Mouse (Mus musculus) liver, embryonic 16.5 days (tissue): ENCODE data around the gene Dlx5. TPM values are rescaled to one million over a fixed set of nuclear protein-coding genes. Genes with fewer than 3 reads are reported as not detected.

Experiments
- ATAC-seq: fragments of 200-750 bp; cut with Nextera tagmentation; 2 replicates; pipeline ENCODE4 v1.8.0; 2017; ENCODE audit warnings: low read depth, mild to moderate bottlenecking, moderate number of reproducible peaks, moderate library complexity
- H3K27ac ChIP-seq: fragments of 300-500 bp; sonication (generic); 2 replicates; pipeline ENCODE4 v1.5.1; 2014; ENCODE audit warnings: mild to moderate bottlenecking, low read length
- H3K27me3 ChIP-seq: fragments of 300-500 bp; sonication (generic); 2 replicates; pipeline ENCODE4 v1.6.1; 2014; ENCODE audit warnings: low read depth, low read length, mixed read lengths; ENCODE audit not compliant: control insufficient read depth, insufficient read depth
- H3K36me3 ChIP-seq: fragments of 300-500 bp; sonication (generic); 2 replicates; pipeline ENCODE4 v1.6.1; 2014; ENCODE audit warnings: mild to moderate bottlenecking; ENCODE audit not compliant: control insufficient read depth, insufficient read depth
- H3K4me1 ChIP-seq: fragments of 300-500 bp; sonication (generic); 2 replicates; pipeline ENCODE4 v1.6.1; 2014; ENCODE audit warnings: low read depth, low read length, mixed read lengths; ENCODE audit not compliant: control insufficient read depth
- H3K4me2 ChIP-seq: fragments of 300-500 bp; sonication (generic); 2 replicates; pipeline ENCODE4 v1.6.1; 2014; ENCODE audit warnings: low read depth, low read length, mixed read lengths
- H3K4me3 ChIP-seq: fragments of 300-500 bp; sonication (generic); 2 replicates; pipeline ENCODE4 v1.5.1; 2014; ENCODE audit warnings: low read depth, mild to moderate bottlenecking, low read length
- H3K9ac ChIP-seq: fragments of 300-500 bp; sonication (generic); 2 replicates; pipeline ENCODE4 v1.6.1; 2014; ENCODE audit warnings: low read depth, low read length
- H3K9me3 ChIP-seq: fragments of 300-500 bp; sonication (generic); replicated peaks from 2 replicates; pipeline ENCODE4 v1.6.1; 2016; ENCODE audit warnings: low read length; ENCODE audit not compliant: control insufficient read depth
- WGBS: fragments of 180-500 bp; shearing (Covaris S2); extraction: QIAGEN DNeasy Blood & Tissue Kit; methylation state at CpG from one replicate; pipeline ENCODE4 v1.1.7; 2014; ENCODE audit not compliant: insufficient replicate concordance; 5-methylcytosine and 5-hydroxymethylcytosine counted together
- polyA plus RNA-seq: library from polyadenylated mRNA; unstranded; fragments of >200 nt; fragmentation: Nextera tagmentation; extraction: Ambion mirVana; gene quantifications from 2 replicates; pipeline ENCODE4 v1.2.1, GENCODE M21; 2015

Gene Dlx5
- polyA plus RNA-seq, 1 experiment from 2014 or later: 0.12 TPM

DNA sequence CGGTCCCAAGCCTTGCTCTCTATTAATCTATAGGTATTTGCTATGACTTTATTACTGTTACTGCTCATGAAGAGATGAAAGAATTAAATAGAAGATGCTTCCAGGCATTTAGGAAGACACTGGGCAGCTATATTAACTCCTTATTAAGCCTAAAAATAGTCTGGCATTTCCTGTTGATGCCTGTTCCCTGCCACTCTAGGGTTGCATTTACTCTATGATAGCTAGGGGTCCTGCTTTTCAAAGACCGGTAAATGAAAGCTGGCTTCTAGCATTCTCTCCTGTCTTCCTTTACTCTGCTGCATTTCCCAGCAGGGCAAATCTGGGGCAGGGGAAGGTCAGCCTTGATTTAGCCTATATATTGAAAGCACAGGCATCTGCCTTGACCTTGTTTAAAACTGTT lies 24.1 kb downstream of the Dlx5 start:
- Histone ChIP-seq H3K27ac (no peak overlapping the region), H3K27me3 (peaks cover 79% of the 10 kb centered on the region), H3K4me1 (peaks cover 2% of the 10 kb centered on the region; the same call in 1 of the 2 replicates), H3K4me2 (no peak overlapping the region), H3K9me3 (no peaks in the 10 kb centered on the region), H3K36me3 (no peaks in the 10 kb centered on the region), H3K9ac (no peak overlapping the region), H3K4me3 (no peak overlapping the region)
- 5% methylated on average over 2 of the region's 2 CpGs for WGBS
- no peak for ATAC-seq

DNA sequence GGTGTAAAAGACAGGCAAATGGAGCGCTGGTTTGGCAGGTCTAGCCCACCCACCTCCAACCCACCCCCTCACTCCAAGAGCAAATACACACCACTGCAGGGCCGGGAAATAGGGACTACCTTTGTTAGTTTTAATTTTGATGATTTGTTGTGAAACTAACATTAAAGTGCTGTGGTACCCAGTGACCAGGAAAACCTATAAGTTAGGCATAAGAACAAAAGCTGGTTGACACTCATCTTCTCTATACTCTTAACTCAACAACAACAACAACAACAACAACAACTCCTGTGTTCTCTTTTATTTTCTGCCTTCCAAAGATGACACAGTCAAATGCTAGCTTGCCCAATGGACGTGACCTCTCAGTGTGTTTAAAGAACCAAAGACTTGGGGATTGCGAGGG lies 25.0 kb downstream of the Dlx5 start:
- Histone ChIP-seq H3K4me3 (no peak overlapping the region), H3K27me3 (peaks cover 78% of the 10 kb centered on the region), H3K4me2 (no peak overlapping the region), H3K27ac (no peak overlapping the region), H3K9me3 (no peaks in the 10 kb centered on the region), H3K9ac (no peak overlapping the region), H3K4me1 (no peaks in the 10 kb centered on the region), H3K36me3 (no peaks in the 10 kb centered on the region)
- WGBS: 3% methylated on average over 4 of the region's 4 CpGs
- no peak for ATAC-seq

DNA sequence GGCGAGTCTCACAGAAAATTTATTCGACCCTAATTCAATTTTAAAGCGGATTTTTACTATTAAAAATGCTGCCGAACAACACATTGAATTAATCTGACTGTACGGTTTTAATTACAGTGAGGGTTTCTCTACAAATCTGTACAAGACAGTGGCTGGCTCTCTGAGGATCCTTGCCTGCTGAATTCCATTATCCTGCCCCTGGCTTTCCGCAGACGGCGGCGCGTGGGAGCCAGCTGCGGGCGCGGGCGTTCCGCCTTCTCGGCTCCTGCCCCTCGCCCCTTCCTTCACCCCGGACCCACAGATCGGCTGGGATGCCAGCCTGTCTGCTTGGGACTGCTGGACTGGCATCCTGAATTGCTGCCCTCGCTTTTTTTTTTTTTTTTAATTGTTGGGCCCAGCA lies 25.6 kb downstream of the Dlx5 start:
- H3K9me3 ChIP-seq: no peaks in the 10 kb centered on the region
- no peak overlapping the region for H3K4me3 ChIP-seq
- no peaks in the 10 kb centered on the region for H3K4me1 ChIP-seq
- ATAC-seq: no peak
- no peak overlapping the region for H3K9ac ChIP-seq
- H3K4me2 ChIP-seq: no peak overlapping the region
- no peaks in the 10 kb centered on the region for H3K36me3 ChIP-seq
- 2% methylated on average over 20 of the region's 20 CpGs for WGBS
- no peak overlapping the region for H3K27ac ChIP-seq
- peaks cover 80% of the 10 kb centered on the region for H3K27me3 ChIP-seq

DNA sequence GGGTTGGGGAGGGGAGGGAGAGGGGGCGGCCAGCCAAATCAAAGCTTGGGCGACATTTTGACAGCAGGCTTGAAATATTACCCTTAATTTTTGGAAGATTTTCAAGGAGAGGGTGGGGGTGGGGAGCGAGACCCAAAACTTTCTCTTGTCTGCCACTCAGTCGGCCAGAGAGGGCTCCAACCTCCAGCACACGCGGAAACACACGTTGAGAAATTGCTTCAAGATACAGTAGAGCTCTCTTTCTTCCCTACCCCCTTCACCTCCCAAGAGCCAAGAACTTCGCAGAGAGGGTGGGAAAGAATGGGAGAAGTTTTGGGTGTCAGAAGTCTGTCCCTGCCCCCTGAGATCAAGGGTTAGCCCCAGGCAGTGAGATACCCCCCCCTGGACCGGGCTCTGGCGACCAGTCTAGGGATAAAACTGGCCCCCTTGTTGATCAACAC lies 26.1 kb downstream of the Dlx5 start:
- Histone ChIP-seq H3K4me3 (no peak overlapping the region), H3K9me3 (no peaks in the 10 kb centered on the region), H3K9ac (no peak overlapping the region), H3K27me3 (peaks cover 80% of the 10 kb centered on the region), H3K36me3 (no peaks in the 10 kb centered on the region), H3K4me1 (no peaks in the 10 kb centered on the region), H3K4me2 (no peak overlapping the region), H3K27ac (no peak overlapping the region)
- no peak for ATAC-seq
- 1% methylated on average over 10 of the region's 10 CpGs for WGBS

DNA sequence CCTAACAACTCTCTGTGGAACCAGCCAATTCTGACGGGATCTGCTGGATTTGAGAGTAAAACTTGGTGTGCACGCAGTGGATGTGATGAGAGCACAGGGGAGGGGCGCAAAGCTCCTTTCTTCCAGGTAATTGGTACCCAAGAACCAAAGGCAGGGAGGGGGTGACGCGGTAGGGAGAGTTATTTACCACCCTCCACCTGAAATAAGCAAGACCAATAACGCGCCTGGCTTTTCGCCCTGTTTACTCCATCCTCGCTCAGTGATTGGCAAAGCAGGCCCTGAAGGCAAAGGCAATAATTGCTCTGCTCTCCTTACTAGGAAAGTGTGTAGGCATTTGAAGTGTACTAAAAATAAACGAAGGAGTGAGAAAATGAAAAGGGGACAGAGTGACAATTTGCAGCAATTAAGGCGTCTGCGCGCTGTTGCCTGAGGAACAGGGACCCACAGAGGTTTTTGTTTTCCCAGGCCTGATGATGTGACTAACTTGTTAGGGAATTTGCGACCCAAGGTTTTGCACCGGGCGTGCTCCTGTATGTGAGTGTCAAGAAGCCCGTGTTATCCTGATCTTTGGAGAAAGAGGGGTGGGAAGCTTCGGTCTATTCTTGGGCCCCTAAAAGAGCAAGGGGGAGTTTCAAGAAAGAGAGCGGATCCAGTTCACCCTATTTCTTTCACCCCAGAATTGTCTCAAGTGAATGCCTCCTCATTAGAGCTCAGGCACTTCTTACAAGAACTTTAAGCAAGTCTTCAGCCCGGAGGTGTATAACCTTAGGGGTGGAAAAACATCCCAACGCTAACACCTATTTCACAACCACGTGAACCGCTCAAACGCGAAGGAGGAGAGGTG lies 26.8 kb downstream of the Dlx5 start:
- Histone ChIP-seq H3K4me3 (no peak overlapping the region), H3K27me3 (peaks cover 80% of the 10 kb centered on the region), H3K4me2 (no peak overlapping the region), H3K4me1 (no peaks in the 10 kb centered on the region), H3K9ac (no peak overlapping the region), H3K27ac (no peak overlapping the region), H3K9me3 (no peaks in the 10 kb centered on the region), H3K36me3 (no peaks in the 10 kb centered on the region)
- 3% methylated on average over 25 of the region's 25 CpGs for WGBS
- no peak for ATAC-seq

DNA sequence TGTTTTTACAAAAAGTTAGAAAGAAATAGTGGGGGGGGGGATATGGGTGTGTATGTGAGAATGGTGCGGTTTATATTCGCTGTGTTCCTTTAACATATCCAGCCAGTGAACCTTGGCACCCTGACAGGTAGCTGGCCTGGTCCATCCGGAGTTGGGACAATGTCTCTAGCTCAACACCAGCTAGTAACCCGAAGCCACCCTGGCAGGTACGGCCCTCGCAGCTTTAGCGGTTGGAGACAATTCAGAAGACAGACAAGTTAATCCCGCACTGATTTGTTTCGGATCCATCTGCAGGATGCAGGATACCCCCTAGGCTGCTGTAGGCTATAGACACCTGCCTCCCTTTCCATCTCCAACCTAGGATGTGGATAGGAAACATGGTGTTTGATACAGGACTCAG lies 27.7 kb downstream of the Dlx5 start:
- ATAC-seq: no peak
- no peak overlapping the region for H3K27ac ChIP-seq
- H3K27me3 ChIP-seq: peaks cover 75% of the 10 kb centered on the region
- H3K4me1 ChIP-seq: no peaks in the 10 kb centered on the region
- 1% methylated on average over 9 of the region's 9 CpGs for WGBS
- H3K9me3 ChIP-seq: no peaks in the 10 kb centered on the region
- H3K36me3 ChIP-seq: no peaks in the 10 kb centered on the region
- H3K4me3 ChIP-seq: no peak overlapping the region
- H3K4me2 ChIP-seq: no peak overlapping the region
- H3K9ac ChIP-seq: no peak overlapping the region

DNA sequence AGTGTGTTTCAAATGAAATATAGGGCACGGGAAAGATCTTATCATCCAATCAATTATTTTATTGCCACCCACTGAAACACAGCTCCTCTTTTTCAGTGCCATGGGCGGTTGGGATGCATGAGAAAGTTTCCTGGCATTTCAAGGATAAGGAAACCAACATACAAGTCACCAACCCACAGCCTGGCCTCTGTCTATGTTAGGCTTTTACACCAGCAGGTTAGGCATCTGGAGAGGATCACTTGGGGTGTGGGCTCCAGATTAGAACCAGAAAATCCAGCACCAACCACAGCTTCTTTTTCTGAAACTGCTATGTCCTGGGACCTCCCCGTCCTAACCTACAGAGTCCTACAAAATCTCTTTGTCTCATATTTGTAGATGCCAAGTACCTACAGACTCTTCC lies 28.9 kb downstream of the Dlx5 start:
- H3K4me1 ChIP-seq: no peaks in the 10 kb centered on the region
- H3K9me3 ChIP-seq: no peaks in the 10 kb centered on the region
- H3K27ac ChIP-seq: no peak overlapping the region
- peaks cover 72% of the 10 kb centered on the region for H3K27me3 ChIP-seq
- no peak for ATAC-seq
- H3K4me3 ChIP-seq: no peak overlapping the region
- 17% methylated on average over 3 of the region's 3 CpGs for WGBS
- no peak overlapping the region for H3K4me2 ChIP-seq
- H3K36me3 ChIP-seq: no peaks in the 10 kb centered on the region
- no peak overlapping the region for H3K9ac ChIP-seq

DNA sequence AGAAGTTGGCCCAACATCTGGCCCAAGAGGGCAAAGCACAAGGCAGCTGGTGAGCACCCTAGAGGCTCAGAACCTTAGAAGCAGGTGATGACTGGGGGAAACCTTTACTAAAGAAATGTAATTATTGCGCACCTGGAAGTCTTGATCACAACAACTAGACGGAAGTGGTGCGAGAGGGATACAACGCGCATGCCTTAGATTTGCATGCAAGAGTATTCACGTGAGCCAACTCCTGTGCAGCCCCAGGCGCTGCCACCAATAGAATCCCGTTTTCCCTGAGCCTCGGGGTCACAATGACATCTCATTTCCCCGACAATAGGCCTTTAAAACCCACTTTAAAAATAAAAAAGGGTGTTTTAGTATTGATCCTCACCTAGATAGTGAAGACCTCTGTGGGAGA lies 30.7 kb downstream of the Dlx5 start:
- H3K27me3 ChIP-seq: peaks cover 57% of the 10 kb centered on the region
- H3K4me1 ChIP-seq: no peaks in the 10 kb centered on the region
- H3K4me2 ChIP-seq: no peak overlapping the region
- no peaks in the 10 kb centered on the region for H3K36me3 ChIP-seq
- no peak overlapping the region for H3K9ac ChIP-seq
- no peaks in the 10 kb centered on the region for H3K9me3 ChIP-seq
- H3K27ac ChIP-seq: no peak overlapping the region
- H3K4me3 ChIP-seq: no peak overlapping the region
- ATAC-seq: no peak
- 1% methylated on average over 10 of the region's 10 CpGs for WGBS

DNA sequence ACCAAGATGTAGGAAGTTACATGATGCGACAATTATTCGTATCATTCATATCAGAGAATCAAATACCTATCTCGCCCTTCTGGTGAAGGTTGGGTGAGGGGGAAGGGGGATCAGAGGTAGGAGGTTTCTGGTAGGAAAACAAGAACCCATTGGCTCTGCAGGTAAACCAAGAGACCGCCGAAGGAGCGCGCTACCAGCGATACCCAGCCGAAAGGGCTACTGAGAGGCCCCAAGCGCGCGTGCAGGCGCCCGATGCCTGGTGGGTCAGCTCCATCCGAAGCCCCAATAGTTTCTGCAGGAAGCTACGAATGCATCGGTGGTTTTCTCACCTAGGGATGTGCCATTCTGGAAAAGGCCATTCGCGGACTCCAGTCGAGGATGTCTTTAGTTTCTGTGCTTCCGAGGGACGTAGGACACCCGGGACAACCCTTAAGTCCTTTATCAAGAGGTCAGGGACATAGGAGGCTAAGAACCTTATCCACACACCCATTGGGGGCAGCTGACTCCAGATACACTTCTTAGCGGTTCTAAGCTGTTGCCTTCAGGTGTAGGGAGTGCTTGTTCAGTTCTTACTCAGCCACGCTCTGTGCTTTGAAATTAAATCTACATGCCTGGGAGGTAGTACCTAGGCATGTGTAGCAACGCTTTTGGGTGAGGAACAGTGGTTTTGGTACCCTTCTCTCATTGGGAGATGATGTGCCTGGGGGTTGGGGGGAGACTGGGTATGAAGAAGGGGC lies 31.4 kb downstream of the Dlx5 start:
- no peak overlapping the region for H3K4me3 ChIP-seq
- no peak overlapping the region for H3K27ac ChIP-seq
- no peak overlapping the region for H3K9ac ChIP-seq
- peaks cover 50% of the 10 kb centered on the region for H3K27me3 ChIP-seq
- 2% methylated on average over 26 of the region's 26 CpGs for WGBS
- ATAC-seq: no peak
- H3K36me3 ChIP-seq: no peaks in the 10 kb centered on the region
- no peak overlapping the region for H3K4me2 ChIP-seq
- H3K4me1 ChIP-seq: no peaks in the 10 kb centered on the region
- H3K9me3 ChIP-seq: no peaks in the 10 kb centered on the region
